Mouse (Mus musculus): Measurements from ENCODE around the gene Soga1. TPM values are rescaled to one million over a fixed set of nuclear protein-coding genes. Genes with fewer than 3 reads are reported as not detected.

Gene Soga1
- total RNA-seq, 1 experiment, result 11.8 TPM

DNA sequence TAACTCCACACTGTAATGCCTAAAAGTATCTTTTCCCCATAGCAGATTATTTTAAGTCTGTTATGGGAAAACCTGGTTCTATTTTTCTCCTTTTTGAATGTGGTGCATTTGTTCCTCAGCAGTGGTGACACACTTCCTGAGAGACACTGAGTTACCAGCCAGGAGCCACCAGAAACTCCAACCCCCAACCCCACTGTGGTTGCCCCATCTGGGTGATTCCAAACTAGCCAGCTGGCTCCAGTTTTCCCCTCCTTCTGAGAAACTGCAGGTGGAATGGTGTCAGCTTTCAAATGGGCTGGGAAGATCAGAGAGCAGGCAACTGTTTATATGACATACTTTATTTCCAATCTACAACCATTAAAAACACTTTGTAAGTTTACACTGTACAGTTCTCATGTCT, 68.9 kb downstream of the Soga1 start:
- TF ChIP-seq HCFC1 (IDR thresholded peaks at IDR 0.05; ENCODE audit: borderline replicate concordance, insufficient read depth, low read length) (no peak), CHD2 (IDR thresholded peaks at IDR 0.05; ENCODE audit: low read depth, low read length) (no peak)
- H3K4me1 ChIP-seq (ENCODE audit: control insufficient read depth in 2 of 2, insufficient read depth in 2 of 2, low read length in 2 of 2, poor library complexity in 1 of 2), result peaks cover 6 to 10% of the 10 kb centered on the region in 2 experiments; a peak in 2 of 4 replicates
- H3K9ac ChIP-seq (ENCODE audit: insufficient read depth, low read depth, low read length, poor library complexity, severe bottlenecking), result no peak overlapping the region
- H3K36me3 ChIP-seq (ENCODE audit: control insufficient read depth, insufficient read depth, low read length, poor library complexity, severe bottlenecking), result peaks cover under 1% of the 10 kb centered on the region; the same call in 1 of the 2 replicates
- in situ Hi-C loops (cut with MboI; ENCODE audit: low sequenced_read_pairs in 2 of 2, unreplicated experiment in 2 of 2), result no loop called here
- H3K27ac ChIP-seq (ENCODE audit: insufficient read depth, low read depth, low read length, poor library complexity, severe bottlenecking), result no peak overlapping the region
- DNase-seq (ENCODE audit: low read depth, low spot score), result no peak
- no peaks in the 10 kb centered on the region for H3K9me3 ChIP-seq (ENCODE audit: control insufficient read depth, insufficient read depth, low read depth, low read length)
- H3K4me3 ChIP-seq (ENCODE audit: insufficient read depth in 1 of 2, low read depth in 1 of 2, low read length in 2 of 2, poor library complexity in 1 of 2, severe bottlenecking in 1 of 2), result no peak overlapping the region

GRCm38 (mm10) chr2:157008509-157008908, 70.5 kb downstream of the Soga1 start:
- Histone ChIP-seq H3K27ac (ENCODE audit: insufficient read depth, low read depth, low read length, poor library complexity, severe bottlenecking) (no peak overlapping the region), H3K9me3 (ENCODE audit: control insufficient read depth, insufficient read depth, low read depth, low read length) (no peaks in the 10 kb centered on the region), H3K36me3 (ENCODE audit: control insufficient read depth, insufficient read depth, low read length, poor library complexity, severe bottlenecking) (peaks cover 6% of the 10 kb centered on the region; the same call in 1 of the 2 replicates), H3K9ac (ENCODE audit: insufficient read depth, low read depth, low read length, poor library complexity, severe bottlenecking) (no peak overlapping the region), H3K4me3 (ENCODE audit: insufficient read depth in 1 of 2, low read depth in 1 of 2, low read length in 2 of 2, poor library complexity in 1 of 2, severe bottlenecking in 1 of 2) (no peak overlapping the region), H3K4me1 (ENCODE audit: control insufficient read depth in 2 of 2, insufficient read depth in 2 of 2, low read length in 2 of 2, poor library complexity in 1 of 2) (peaks cover 6 to 10% of the 10 kb centered on the region in 2 experiments; a peak in 2 of 4 replicates)
- TF ChIP-seq MAFK (IDR thresholded peaks at IDR 0.05; ENCODE audit: insufficient read depth, low read depth, low read length) (no peak), CHD2 (IDR thresholded peaks at IDR 0.05; ENCODE audit: low read depth, low read length) (no peak), HCFC1 (IDR thresholded peaks at IDR 0.05; ENCODE audit: borderline replicate concordance, insufficient read depth, low read length) (no peak), ZC3H11A (IDR thresholded peaks at IDR 0.05; ENCODE audit: borderline replicate concordance, low read depth, low read length) (no peak), ZNF384 (IDR thresholded peaks at IDR 0.05; ENCODE audit: low read depth, low read length) (no peak)
- DNase-seq (ENCODE audit: low read depth, low spot score), result no peak
- in situ Hi-C loops (cut with MboI; ENCODE audit: low sequenced_read_pairs in 2 of 2, unreplicated experiment in 2 of 2), result no loop called here

DNA sequence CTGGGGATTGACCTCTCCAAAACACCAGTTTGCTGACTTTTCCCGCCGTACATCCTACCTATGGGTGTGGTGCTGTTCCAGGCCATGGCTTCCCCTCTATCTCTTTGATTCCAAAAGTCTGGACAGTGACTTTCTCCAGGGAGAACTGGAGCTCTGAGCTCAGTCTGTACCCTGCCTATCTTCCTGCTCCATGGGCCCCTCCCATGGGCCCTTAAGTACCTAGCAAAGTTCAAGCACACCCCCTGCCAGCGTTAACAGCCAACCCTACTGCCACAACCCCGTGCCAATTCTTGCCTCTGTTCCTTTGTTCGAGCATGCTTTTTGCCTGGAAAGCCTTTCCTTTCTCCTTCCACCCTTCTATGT, 71.8 kb downstream of the Soga1 start:
- H3K36me3 ChIP-seq (ENCODE audit: control insufficient read depth, insufficient read depth, low read length, poor library complexity, severe bottlenecking), result peaks cover 6% of the 10 kb centered on the region; the same call in 1 of the 2 replicates
- H3K27ac ChIP-seq (ENCODE audit: insufficient read depth, low read depth, low read length, poor library complexity, severe bottlenecking), result peak overlapping the region; percentile 87
- H3K4me1 ChIP-seq (ENCODE audit: control insufficient read depth in 2 of 2, insufficient read depth in 2 of 2, low read length in 2 of 2, poor library complexity in 1 of 2), result peaks cover 6 to 10% of the 10 kb centered on the region in 2 experiments; a peak in 2 of 4 replicates
- TF ChIP-seq CHD2 (IDR thresholded peaks at IDR 0.05; ENCODE audit: low read depth, low read length), result no peak
- TF ChIP-seq MAFK (IDR thresholded peaks at IDR 0.05; ENCODE audit: insufficient read depth, low read depth, low read length), result no peak
- TF ChIP-seq ZC3H11A (IDR thresholded peaks at IDR 0.05; ENCODE audit: borderline replicate concordance, low read depth, low read length), result no peak
- no peak for TF ChIP-seq HCFC1 (IDR thresholded peaks at IDR 0.05; ENCODE audit: borderline replicate concordance, insufficient read depth, low read length)
- no peak for TF ChIP-seq ZNF384 (IDR thresholded peaks at IDR 0.05; ENCODE audit: low read depth, low read length)
- peak overlapping the region; percentile 88 for H3K9ac ChIP-seq (ENCODE audit: insufficient read depth, low read depth, low read length, poor library complexity, severe bottlenecking)
- H3K4me3 ChIP-seq (ENCODE audit: insufficient read depth in 1 of 2, low read depth in 1 of 2, low read length in 2 of 2, poor library complexity in 1 of 2, severe bottlenecking in 1 of 2), result peak overlapping the region; percentile 79 to 91
- in situ Hi-C loops (cut with MboI; ENCODE audit: low sequenced_read_pairs in 2 of 2, unreplicated experiment in 2 of 2), result no loop called here
- no peaks in the 10 kb centered on the region for H3K9me3 ChIP-seq (ENCODE audit: control insufficient read depth, insufficient read depth, low read depth, low read length)
- DNase-seq (ENCODE audit: low read depth, low spot score), result no peak

DNA sequence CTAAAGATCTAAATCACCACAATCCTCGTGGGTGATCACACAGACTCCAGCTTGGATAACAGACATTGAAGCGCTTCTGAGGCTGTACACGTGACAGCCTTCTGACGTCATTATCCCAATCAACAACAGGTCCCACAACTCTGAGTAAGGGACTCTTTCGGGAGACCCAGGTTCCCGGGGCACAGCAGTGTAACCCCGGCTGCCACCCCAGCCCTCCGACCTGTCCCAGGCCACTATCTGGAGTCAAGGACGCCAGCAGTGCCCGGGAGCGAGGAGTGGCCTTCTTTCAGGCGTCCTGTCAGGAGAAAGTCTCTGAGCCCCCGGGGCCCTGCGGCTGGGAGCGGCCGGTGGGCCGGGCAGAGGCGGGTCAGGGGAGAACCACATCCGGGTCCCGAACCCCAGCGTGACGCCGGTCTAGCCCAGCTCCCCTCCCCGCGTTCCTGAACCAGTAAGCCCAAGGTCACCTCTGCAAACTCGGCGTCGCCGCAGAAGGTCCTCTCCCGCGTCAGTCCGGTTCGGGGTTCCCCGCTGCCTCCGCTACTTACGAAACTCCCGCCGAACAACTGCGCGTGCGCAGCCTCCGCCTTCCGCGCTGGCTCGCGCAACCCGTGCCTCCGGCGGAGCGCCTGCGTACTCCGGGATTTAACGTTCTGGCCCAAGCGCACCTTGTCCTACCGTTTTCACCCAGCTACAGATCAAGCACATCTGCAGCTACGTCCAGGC, 72.4 kb downstream of the Soga1 start, which contains the start of gene Dsn1:
TSS of gene Dsn1 (minus strand) at position 644 of the 723 bp plus-strand sequence.
- peak; percentile 68 for DNase-seq (ENCODE audit: low read depth, low spot score)
- Histone ChIP-seq H3K9me3 (ENCODE audit: control insufficient read depth, insufficient read depth, low read depth, low read length) (no peaks in the 10 kb centered on the region), H3K4me3 (ENCODE audit: insufficient read depth in 1 of 2, low read depth in 1 of 2, low read length in 2 of 2, poor library complexity in 1 of 2, severe bottlenecking in 1 of 2) (peak within 1 kb of the TSS; percentile 79 to 91), H3K4me1 (ENCODE audit: control insufficient read depth in 2 of 2, insufficient read depth in 2 of 2, low read length in 2 of 2, poor library complexity in 1 of 2) (peaks cover 6 to 10% of the 10 kb centered on the region in 2 experiments; a peak in 2 of 4 replicates), H3K36me3 (ENCODE audit: control insufficient read depth, insufficient read depth, low read length, poor library complexity, severe bottlenecking) (peaks cover 6% of the 10 kb centered on the region; the same call in 1 of the 2 replicates), H3K9ac (ENCODE audit: insufficient read depth, low read depth, low read length, poor library complexity, severe bottlenecking) (peak within 1 kb of the TSS; percentile 88), H3K27ac (ENCODE audit: insufficient read depth, low read depth, low read length, poor library complexity, severe bottlenecking) (peak within 1 kb of the TSS; percentile 87)
- in situ Hi-C loops (cut with MboI; ENCODE audit: low sequenced_read_pairs in 2 of 2, unreplicated experiment in 2 of 2), result no loop called here
- TF ChIP-seq ZNF384 (IDR thresholded peaks at IDR 0.05; ENCODE audit: low read depth, low read length) (no peak), CHD2 (IDR thresholded peaks at IDR 0.05; ENCODE audit: low read depth, low read length) (no peak), MAFK (IDR thresholded peaks at IDR 0.05; ENCODE audit: insufficient read depth, low read depth, low read length) (no peak), HCFC1 (IDR thresholded peaks at IDR 0.05; ENCODE audit: borderline replicate concordance, insufficient read depth, low read length) (no peak; the same call in 1 of the 2 replicates), ZC3H11A (IDR thresholded peaks at IDR 0.05; ENCODE audit: borderline replicate concordance, low read depth, low read length) (no peak)

All from ES-E14 (cell line).